Mouse (Mus musculus): ENCODE measurements around the gene Rasa3.

The Rasa3 gene

DNA sequence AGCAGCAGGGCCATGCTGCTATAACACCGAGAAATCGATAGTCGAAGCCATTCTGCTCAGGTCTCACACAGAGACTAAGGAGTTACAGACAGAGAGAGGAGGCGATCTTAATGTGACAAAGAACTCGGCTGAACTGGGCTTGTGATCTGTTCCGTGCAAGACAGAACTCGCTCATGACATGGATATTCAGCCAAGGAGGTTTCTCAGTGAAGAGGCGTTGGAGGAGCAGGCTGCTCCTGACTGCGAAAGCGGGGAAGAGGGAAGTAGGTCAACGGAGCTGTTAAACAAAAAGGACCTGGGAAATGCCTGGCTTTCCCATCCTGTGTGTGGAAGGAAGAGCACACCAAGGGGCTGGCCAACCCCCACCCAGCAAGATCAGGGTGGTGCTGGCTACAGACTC lies 105.4 kb downstream of the Rasa3 start:
- in situ Hi-C loops (cut with MboI; ENCODE audit: low sequenced_read_pairs), result no loop called here

DNA sequence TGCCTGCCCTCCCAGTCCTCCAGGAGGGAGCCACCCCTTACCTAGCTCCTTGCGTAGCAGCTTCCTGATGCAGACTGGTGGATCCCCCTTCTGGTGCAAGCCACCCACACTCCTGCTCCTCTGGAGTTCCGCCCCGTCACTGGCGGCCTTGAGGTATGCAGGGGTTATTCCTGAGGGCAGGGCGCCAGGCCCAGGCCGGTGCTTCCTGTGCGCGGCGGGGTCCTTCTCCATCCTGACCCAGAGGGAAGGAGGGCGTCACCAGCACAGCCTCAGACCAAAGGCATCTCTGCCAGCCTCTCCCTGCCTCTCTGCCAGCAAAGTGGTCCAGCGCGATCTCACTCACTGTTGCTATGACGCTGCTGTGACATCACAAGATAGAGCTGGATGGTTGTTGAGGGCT lies 115.3 kb downstream of the Rasa3 start, which contains the start of gene 1700029H14Rik:
1700029H14Rik (minus strand) TSS at position 344 of the 400 bp plus-strand sequence.
- in situ Hi-C loops (cut with MboI; ENCODE audit: low sequenced_read_pairs), result no loop called here

DNA sequence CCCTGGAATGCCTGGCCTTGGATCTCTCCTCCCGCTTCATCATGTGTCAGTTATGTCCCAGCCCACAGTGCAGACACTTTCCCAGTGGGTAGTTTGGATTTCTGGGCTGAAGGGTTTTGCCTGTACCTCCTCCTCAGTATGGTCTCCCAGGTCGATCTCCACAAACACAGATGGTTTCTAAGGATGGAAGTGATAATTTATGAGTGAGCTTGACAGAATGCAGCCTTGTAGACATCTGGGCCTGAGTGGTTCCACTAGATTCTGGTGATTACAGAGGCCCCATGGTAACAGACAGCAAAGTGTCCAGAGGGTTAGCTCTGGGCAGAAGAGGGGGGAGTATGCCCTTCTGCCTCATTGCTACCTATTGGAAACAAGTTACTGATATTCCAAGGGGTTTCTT lies 119.9 kb downstream of the Rasa3 start:
- in situ Hi-C loops (cut with MboI; ENCODE audit: low sequenced_read_pairs), result loop anchor here (10.0 kb wide), 1 partner anchor 197 kb away; the partner anchor contains the start of gene Cdc16

DNA sequence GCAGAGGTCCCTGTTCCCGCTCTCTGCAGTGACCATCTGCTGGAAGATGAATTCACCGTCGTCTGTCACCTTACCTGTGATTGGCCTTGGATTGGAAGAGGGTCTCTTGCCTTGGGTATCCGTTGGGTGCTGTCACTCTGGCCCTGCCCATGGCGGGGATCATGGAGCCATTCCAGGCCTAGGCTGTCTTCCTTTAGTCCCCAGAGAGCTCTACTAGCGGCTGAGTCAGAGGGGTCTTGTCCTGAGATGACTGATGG lies 125.9 kb downstream of the Rasa3 start:
- in situ Hi-C loops (cut with MboI; ENCODE audit: low sequenced_read_pairs), result loop anchor here (10.0 kb wide), 1 partner anchor 203 kb away; the partner anchor contains the start of gene Cdc16

DNA sequence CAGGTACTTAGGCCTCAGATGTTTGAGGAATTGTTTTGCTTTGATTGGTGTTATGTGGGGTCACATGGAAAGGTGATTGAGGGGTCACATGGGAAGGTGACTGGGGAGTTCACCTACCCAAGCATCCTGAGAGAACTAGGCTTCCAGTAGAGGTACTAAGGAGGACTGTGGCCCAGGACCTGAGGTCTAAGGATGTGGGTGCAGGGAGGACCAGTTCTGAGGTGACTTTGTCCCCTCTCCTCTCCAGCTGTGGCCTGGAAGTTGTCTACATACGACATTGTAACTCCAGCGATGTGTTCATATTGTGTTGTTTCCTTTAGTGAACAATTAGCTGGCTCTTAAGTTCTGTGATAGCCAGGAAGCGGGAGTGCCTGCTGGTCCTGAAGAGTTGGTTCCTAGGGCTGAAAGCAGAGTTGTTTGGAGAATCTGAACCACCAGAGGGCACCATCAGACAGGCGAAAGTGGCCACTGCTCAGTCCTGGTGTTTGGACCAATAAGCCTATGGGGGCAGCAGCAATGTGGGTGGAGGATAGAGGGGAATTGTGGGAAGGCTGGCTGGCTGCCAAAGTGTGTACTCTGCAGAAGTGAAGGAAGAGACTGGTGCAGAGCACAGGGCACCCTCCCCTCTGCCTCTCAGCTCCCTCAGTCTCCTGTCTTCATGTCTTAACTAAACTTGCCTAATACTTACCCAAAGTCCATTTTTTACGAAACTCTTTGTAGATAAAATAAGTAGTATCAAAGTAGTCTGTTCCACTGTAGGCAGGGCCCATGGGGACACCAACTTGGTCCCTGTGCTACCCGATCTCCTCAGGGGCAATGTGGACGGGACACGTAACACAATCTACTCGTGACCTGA lies 126.5 kb downstream of the Rasa3 start:
- in situ Hi-C loops (cut with MboI; ENCODE audit: low sequenced_read_pairs), result loop anchor here (10.0 kb wide), 1 partner anchor 204 kb away; the partner anchor contains the start of gene Cdc16

DNA sequence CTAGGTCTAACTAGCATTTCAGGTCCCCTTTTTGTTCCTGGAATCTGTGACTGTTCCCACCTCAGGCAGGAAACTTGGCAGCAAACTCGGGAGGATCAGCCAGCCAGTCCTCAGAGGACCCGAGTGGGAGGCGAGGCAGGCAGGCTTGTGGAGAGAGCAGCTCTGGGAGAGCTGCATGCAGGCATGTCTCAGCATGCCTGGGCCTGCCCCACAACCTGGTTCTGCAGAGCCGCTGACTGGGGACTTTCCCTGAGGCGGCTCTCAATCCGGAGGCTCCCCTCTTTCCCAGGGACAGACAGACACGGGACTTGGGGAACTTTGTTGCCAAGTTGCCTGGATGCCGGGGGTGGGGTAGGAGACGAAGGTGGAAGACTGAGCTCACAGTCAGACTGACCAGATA lies 128.6 kb downstream of the Rasa3 start:
- in situ Hi-C loops (cut with MboI; ENCODE audit: low sequenced_read_pairs), result no loop called here

DNA sequence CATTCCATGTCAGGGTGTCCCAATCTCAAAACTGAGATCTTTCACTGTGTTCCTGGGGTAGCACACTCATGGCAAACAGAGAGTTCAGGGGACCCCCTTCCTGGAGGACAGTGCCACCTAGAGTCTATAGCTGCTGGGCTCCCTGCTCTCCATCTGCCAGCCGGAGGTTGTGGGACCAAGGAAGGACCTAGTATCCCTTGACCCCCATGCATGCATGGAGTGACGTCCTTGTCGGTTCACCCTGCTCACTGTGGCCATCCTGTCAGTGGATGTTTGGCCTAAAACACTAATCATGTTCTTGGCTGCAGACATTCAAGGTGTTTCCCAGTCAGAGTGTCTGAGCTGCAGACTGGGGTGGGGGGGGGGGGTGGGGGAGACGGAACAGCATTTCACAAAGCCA lies 129.2 kb downstream of the Rasa3 start:
- in situ Hi-C loops (cut with MboI; ENCODE audit: low sequenced_read_pairs), result no loop called here

DNA sequence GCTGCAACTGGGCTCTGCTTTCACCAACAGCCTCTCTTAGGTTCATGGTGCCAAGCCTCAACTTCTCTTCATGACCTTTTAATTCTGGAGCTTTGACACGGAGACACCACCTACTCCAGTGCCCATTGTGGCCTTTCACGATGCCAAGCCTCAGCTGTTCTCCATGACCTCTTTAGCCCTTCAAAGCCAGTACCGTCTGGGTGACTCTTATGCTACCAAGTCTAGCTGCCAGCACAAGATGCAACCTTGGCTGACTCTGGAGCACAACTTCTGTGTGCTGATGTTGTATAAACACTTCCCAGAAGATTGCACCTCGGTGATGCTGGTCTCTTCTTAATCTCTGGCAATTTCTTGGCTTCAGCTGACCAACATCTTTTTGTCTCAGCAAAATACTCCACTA lies 131.0 kb downstream of the Rasa3 start:
- in situ Hi-C loops (cut with MboI; ENCODE audit: low sequenced_read_pairs), result no loop called here

DNA sequence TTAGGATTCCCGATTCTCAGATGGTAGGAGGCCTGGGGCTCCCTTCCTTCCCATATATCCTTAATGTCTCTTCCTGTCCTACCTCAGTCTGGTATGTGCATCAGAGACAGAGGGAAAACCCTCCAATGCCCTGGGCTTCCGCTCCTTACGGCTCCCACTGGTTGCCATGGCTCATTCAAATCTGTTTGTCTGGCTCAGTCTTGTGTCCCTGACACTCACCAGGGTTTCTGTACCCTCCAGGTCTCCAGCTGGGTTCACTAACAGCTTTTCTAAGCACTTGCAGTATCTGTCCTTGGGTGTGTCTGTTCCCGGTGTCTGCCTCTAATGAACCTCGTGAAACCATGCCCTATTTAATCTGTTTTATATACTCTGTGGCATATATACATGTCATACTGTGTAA lies 135.9 kb downstream of the Rasa3 start:
- in situ Hi-C loops (cut with MboI; ENCODE audit: low sequenced_read_pairs), result no loop called here

DNA sequence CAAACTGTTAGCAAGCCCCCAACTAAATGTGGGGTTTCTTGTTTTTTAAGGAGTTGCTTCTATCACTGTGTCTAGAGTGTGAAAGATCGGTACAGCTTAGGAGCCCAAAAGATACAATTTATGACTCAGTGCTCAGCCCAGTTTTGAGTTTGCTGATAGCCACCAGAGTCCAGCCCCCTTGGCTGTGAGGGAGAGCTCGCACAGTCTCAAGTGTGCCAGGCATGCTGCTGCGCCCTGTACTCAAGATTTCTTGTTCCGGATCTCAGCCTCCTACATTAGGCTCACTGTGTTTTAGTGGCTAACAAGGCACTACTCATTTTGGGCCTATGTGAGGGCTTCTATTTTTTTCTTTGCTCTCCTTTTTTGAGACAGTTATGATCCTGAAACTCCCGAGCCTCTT lies 137.3 kb downstream of the Rasa3 start:
- in situ Hi-C loops (cut with MboI; ENCODE audit: low sequenced_read_pairs), result no loop called here

DNA sequence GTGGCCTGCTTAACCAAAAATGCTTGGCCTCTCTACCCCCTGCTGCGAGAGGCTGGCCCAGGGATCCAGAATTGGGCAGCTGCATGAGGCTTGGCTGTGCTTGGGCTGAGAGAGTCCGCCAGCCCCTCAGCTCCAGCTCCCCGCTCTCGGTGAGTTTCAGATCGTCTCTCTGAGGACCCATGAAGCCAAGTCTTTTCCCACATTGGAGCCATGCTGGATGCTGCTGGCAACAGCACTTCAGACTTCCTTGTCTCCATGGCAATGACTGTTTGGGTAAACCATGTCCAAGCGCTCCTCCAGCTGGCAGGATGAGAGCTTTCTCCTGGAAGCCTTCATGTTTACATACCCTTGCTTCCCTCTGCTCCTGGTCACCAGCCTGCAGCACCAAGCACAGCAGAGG lies 138.6 kb downstream of the Rasa3 start:
- in situ Hi-C loops (cut with MboI; ENCODE audit: low sequenced_read_pairs), result no loop called here

DNA sequence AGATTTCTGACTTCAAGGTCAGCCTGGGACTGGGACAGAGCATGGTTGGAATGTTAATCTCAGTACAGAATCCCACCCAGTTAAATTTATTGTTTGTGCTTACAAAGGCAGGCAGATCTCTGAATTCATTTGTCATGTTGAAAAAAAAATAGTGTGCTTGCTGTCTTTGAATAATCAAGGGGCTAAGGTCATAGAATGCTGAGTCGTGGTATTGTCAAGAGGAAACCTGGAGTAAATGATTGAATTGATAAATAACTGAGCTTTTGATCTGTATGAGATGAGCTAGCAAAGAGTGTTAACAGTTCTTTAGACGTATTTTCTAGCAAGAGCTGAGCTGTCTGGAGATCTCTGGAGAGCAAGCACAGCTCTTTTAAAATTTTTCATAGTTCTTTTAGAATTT lies 140.3 kb downstream of the Rasa3 start:
- in situ Hi-C loops (cut with MboI; ENCODE audit: low sequenced_read_pairs), result no loop called here

DNA sequence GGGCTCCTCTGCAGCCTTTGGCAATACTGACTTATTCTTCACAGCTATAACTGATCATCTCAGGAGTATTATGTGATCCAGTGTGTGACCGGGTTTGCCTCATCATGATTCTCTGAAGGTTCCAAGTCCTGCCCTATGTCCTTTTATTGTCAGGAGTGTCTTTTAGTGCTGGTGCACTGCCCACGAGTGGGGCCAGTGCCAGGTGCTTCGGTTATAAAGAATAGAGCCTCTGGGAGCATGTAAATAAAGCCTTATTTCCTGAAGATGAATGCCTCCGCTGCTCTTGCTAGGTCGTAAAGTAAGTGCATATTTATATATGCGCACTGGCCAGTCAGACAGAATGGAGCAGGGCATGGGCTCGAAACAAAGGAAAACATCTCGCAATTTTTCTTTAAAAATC lies 144.3 kb downstream of the Rasa3 start:
- in situ Hi-C loops (cut with MboI; ENCODE audit: low sequenced_read_pairs), result no loop called here

DNA sequence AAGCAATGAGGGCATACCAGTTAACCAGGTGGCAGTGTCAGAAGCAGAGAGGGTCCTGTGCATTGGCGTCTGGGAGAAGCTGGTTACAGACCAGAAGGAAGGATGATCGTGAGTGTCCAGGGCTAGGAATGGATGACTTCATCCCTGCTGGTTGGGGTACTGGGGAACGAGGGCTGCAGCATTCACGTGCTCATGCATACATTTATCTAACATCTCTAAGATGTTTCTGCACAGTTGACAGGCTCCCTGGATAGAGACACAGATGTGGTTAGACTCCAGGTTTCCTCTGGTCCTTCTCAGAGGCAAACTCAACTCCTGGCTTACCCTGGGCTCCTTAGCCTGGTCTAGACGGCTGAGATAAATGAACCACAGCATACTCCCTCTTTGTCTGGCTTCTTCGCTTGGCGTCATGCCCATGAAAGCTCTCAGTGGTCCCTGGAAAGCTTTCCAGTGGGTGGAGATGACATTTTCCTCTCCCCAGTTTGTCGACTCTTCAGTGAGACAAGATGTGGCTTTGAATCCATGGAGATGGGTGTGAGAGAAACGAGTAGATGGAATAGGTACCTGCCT lies 145.7 kb downstream of the Rasa3 start:
- in situ Hi-C loops (cut with MboI; ENCODE audit: low sequenced_read_pairs), result no loop called here

DNA sequence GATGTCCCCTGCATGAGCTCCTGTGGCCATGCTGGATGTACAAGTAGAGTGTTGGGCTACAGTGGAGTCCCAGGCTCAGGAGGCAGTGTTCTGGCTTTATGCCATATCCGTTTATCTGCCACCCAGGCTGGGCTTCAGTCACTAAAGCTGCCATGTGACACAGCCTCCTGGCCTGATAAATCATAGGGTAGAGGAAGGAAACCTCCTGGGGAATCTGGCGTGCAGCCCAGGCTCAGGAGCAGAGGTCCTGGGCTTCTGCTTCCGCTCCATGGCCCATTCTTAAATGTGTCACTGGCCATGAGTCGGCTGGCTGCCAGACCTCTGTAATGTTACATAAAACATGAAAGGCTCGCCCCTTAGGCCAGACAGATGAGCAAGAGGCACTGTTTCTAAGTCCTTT lies 146.5 kb downstream of the Rasa3 start:
- in situ Hi-C loops (cut with MboI; ENCODE audit: low sequenced_read_pairs), result no loop called here

DNA sequence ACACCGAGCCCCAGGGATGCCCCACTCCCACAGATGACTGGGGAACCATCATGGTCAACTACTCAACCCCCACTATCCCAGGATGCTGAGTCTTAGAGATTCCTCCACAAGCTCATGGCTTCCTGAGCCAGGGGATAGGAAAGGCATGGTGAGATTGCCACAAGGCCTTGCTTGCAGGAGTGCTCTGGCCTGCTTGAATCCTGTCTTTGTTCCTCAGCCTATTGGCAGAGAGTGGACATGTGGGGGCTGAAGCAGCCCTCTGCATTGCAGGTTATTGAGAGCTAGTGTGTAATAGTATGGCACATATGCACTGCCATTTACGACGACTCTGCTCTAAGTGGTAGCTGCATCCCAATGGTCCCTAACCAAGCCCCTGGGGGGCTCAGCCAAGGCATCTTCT lies 147.0 kb downstream of the Rasa3 start:
- in situ Hi-C loops (cut with MboI; ENCODE audit: low sequenced_read_pairs), result no loop called here

DNA sequence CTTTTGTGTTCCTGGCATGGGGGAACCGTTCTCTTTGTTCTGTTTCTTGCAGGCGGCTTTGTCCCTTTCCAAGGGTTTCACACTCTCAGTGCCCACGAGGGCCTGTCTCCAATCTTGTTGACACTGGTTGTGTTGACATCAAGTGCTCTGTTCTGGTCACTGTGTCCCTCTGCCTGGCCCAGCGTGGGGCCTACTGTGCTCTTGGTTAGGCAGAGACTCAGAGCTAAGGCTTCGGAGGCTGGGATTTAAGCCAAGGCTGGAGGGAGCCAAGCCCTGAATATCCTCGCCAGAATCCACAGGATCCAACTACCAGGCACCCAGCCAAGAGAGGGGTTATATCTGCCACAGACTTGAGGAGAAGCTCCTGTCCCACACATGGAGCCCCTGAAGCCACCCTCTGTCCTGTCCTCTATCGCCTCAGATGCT lies 147.5 kb downstream of the Rasa3 start:
- in situ Hi-C loops (cut with MboI; ENCODE audit: low sequenced_read_pairs), result no loop called here

DNA sequence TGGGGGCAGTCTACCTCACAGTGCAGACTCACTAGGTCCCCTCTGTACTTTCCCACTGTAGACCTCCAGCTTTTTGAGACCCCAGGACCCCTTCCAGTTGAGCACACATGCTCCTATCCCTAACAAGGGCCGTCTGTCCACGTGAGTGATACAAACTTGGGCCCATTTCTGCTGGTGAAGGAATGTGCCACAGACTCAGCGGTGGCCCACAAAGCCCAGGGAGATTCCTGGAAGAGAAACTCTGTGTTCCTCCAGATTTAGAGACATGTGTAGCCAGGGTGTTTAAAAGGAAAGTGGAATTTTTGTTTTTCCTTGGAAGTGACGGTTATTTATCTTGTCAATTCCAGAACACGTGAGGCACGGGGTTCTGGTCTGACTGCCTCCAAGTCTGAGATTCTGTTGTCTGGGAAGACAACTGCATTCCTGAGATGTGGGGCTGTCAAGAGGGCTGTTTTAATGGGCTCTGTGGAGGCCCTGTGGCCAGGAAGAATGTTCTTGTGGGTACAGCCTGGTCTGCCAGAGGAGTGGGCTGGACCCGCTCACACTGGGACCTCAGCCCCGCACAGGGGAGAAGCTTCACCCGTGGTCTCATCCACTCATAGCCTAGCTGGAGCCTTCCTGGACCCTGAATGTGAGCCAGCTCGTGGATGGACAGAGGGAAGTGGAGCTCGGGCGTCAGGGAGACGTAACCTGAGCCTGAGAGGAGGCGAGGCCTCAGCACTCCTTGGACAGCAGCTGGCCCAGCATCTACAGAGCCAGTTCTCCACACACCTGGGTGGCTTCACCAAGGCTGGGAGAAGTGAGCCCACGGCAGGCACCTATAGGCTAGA lies 148.2 kb downstream of the Rasa3 start:
- in situ Hi-C loops (cut with MboI; ENCODE audit: low sequenced_read_pairs), result no loop called here

DNA sequence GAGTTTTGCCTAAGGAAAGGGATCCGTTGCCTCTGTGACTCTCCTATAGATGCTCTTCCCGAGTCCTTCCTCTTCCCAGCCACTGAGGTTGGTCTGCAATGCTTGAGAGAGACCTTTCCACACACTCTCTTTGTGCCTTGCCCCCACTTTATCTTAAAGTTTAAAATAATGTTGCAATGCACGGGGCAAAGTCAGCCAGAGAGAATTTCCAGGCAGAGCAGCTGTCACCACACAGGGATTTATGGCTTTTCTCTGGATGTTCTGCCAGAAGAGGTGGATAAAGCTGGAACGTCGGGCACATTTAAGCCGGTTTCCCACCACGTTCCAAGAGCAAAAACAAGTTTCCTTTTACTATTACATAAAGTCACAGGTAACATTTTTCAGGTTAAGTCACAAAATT lies 156.0 kb downstream of the Rasa3 start:
- in situ Hi-C loops (cut with MboI; ENCODE audit: low sequenced_read_pairs), result no loop called here

DNA sequence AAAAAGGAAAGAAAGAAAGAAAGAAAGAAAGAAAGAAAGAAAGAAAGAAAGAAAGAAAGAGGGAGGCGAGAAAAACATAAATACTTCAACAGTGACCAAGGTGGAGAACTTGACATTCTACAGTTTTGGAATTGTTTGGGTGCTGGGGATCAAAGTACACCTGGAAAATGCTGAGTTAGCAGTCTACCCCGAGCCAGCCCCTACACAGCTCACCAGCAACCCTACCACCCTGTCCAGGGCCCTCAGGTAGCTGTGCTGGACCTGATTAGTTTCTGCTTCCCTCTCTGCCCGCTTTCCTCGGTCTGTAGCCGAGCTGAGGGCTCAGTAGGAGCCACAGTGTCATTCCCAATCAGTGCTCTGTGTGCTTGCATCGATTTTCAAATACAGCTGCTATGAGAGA lies 157.1 kb downstream of the Rasa3 start:
- in situ Hi-C loops (cut with MboI; ENCODE audit: low sequenced_read_pairs), result no loop called here

DNA sequence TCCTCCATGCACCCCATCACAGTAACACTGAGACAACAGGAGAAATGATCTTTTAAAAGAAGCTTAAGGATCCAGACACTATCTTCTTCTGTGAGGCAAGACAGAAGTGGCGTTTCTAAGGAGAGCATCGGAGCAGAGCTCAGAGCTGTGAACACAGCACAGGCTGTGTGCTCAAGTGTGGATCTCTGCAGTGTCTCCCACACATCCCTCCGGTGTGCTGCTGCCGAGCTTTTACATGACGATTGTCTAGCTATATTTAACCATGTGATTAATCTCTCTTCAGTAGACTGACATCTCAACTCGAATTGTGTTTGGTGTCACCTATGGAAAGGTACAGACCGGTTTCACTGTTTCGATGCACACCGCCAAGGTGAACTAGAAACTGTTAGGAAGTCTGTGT lies 157.9 kb downstream of the Rasa3 start:
- in situ Hi-C loops (cut with MboI; ENCODE audit: low sequenced_read_pairs), result no loop called here

DNA sequence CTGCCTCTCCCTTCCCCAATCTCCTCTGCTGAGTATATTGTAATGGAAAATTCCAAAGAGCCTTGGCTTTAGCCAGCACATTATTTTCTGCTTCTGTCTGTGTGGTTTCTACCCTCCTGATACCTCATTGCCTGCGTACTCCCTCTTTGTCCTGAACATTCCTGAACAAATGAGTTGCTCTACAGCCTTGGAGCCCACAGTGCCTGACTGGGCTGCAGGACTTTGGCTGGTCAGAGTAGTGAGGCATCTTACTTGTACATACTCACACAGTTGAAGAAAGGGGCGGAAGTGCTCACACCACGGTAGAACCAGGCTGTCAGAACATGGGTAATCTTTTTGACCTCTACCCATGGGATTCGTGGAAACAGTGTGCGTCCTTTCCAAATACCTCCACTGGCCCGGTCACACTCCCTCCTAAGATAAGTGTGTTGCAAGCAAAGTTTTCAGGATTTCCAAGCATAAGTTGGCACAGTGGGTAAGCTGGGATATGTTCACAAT lies 160.1 kb downstream of the Rasa3 start:
- in situ Hi-C loops (cut with MboI; ENCODE audit: low sequenced_read_pairs), result no loop called here
